Mouse (Mus musculus) thymus, postnatal 0 days (tissue): ENCODE results near the gene Cyp2c55. TPM values are rescaled to one million over a fixed set of nuclear protein-coding genes. Genes with fewer than 3 reads are reported as not detected.

Experiments used
- DNase-seq: peaks from one replicate; pipeline ENCODE4 v3.0.0-alpha.2; 2015; ENCODE audit warnings: low spot score
- microRNA-seq: library from miRNA; unstranded; fragments of <30 nt; microRNA quantifications from one replicate; pipeline ENCODE4, GENCODE M21; 2016; ENCODE audit warnings: borderline number of aligned reads
- polyA plus RNA-seq: library from polyadenylated mRNA; unstranded; fragments of >200 nt; fragmentation: Nextera tagmentation; extraction: Ambion mirVana; gene quantifications from 2 replicates; pipeline ENCODE4 v1.2.1, GENCODE M21; 2015

Cyp2c55 gene
- 0.07 TPM in 1 of 2 replicates, not detected in the other for polyA plus RNA-seq

- no peak for DNase-seq
These were observed at the start of gene Cyp2c55 for GRCm38 (mm10) chr19:39006715-39007114. TSS of gene Cyp2c55 (plus strand) at chr19:39007019.

GRCm38 (mm10) chr19:38970741-38971140, 36.1 kb upstream of the Cyp2c55 start:
- DNase-seq: no peak

GRCm38 (mm10) chr19:38972581-38972980, 34.2 kb upstream of the Cyp2c55 start:
- no peak for DNase-seq

- DNase-seq: no peak
These were observed 33.2 kb upstream of the Cyp2c55 start for GRCm38 (mm10) chr19:38973666-38974065.

GRCm38 (mm10) chr19:38976269-38976668, 30.6 kb upstream of the Cyp2c55 start:
- DNase-seq: no peak

GRCm38 (mm10) chr19:38981966-38982365, 24.9 kb upstream of the Cyp2c55 start:
- peak; percentile 72 for DNase-seq

GRCm38 (mm10) chr19:38998248-38998647, 8.6 kb upstream of the Cyp2c55 start:
- no peak for DNase-seq

GRCm38 (mm10) chr19:38998676-38999075, 8.1 kb upstream of the Cyp2c55 start:
- no peak for DNase-seq

- DNase-seq: no peak
These were observed 1.7 kb upstream of the Cyp2c55 start for GRCm38 (mm10) chr19:39005132-39005531.

- no peak for DNase-seq
These were observed 51.1 kb downstream of the Cyp2c55 start for GRCm38 (mm10) chr19:39057928-39058327.

- no peak for DNase-seq
These were observed 53.9 kb downstream of the Cyp2c55 start, which contains the start of gene Cyp2c65 for GRCm38 (mm10) chr19:39060719-39061118. TSS of gene Cyp2c65 (plus strand) at chr19:39061015.

Small RNA genes lying within 50 kb of the gene (microRNA-seq; reads per million reads assigned to microRNA genes)
- not detected for gene Gm23800

Other genes with a start within 250 kb of the Cyp2c55 start
- gene Noc3l, start 187.8 kb upstream of the Cyp2c55 start, polyA plus RNA-seq: 5.6 and 6.5 TPM in 2 replicates
- 0.71 and 0.90 TPM in 2 replicates for gene Tbc1d12, start 170.4 kb upstream of the Cyp2c55 start, polyA plus RNA-seq
- 56.6 and 70.6 TPM in 2 replicates for gene Hells, start 76.1 kb upstream of the Cyp2c55 start, polyA plus RNA-seq
- gene Cyp2c65, start 54.0 kb downstream of the Cyp2c55 start, polyA plus RNA-seq: not detected in 2 replicates
- gene Cyp2c66, start 106.9 kb downstream of the Cyp2c55 start, polyA plus RNA-seq: not detected in 2 replicates